Mouse (Mus musculus): ENCODE results near the gene Myo16.

GRCm38 (mm10) chr8:10651546-10652315 is 498.0 kb downstream of the Myo16 start:
- TF ChIP-seq POLR2A (IDR thresholded peaks at IDR 0.05; ENCODE audit: low read depth, low read length) (no peak), CTCF (IDR thresholded peaks at IDR 0.05; ENCODE audit: extremely low read depth, insufficient read length, insufficient replicate concordance, low read depth, low read length) (no peak)

All from small intestine, adult 2 months (tissue).